Mouse (Mus musculus): ENCODE measurements around the gene A230050P20Rik.
A peak's percentile ranks its signal among the peaks of the same experiment; 100 is the strongest.

GRCm38 (mm10) chr9:20878041-20878709 lies 9.7 kb downstream of the A230050P20Rik start:
- TF ChIP-seq POLR2A (IDR thresholded peaks at IDR 0.05; ENCODE audit: low read depth, low read length): peak; percentile 62
- TF ChIP-seq CTCF (conservative IDR thresholded peaks at IDR 0.05; ENCODE audit: insufficient read depth, insufficient read length, low read depth, low read length): peak; percentile 81
